Comparison of ENCODE assay signal across 30 mouse cellular contexts in the genomic region with DNA sequence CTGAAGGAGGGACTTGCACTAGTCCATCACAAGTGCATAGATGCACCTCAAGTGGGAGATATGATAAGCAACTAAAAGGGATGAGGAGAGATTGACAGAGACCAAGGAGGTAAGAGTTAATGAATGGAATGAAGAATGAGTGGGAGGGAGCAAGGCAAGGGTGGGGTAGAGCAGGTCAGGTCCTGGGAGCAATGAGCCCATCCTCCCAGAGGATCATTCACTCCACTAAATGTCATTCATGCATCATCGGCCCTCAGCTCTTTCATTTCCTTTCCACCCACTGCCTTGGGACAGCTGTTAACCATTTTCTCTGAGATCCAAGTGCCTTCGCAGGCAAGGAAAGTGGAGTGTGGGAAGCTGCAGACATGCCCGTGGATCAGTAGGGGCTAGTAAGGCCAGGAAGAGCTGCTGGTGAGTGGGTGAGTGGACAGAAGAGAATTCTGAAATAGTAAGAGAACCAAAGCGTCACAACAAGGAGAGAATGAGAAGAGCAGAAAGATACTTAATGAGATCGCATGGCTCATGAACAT.
A peak's percentile ranks its signal among the peaks of the same experiment; 100 is the strongest.
DNase-seq lines count a peak whose midpoint lies in the region; ATAC-seq and TF ChIP-seq lines count a peak whose summit lies in the region.
"Had no signal": no experiment of that assay in that cellular context is flagged by ENCODE, and none has a peak within 500 bp of the region (broad histone marks: within the 10 kb centered on the region; RNA-seq: fewer than 3 reads in every experiment).

No protein-coding gene starts in this region.

- no peak overlapping the region for H3K4me3 ChIP-seq in kidney, embryonic 15.5 days (replicated peaks)
- no peak overlapping the region for H3K4me3 ChIP-seq in left cerebral cortex, adult 2 months
- H3K4me3 ChIP-seq: embryonic facial prominence, embryonic 13.5 days; heart, embryonic 10.5 days; limb, embryonic 13.5 days; liver, embryonic 12.5 days; midbrain, embryonic 10.5 days; myocyte; neural tube, embryonic 13.5 days had no signal

- intact Hi-C loops in left cerebral cortex, adult 2 months (cut with DNase I): loop anchor here (5.0 kb wide), 1 partner anchor 157 kb away; no protein-coding TSS in a partner anchor
- intact Hi-C loops in left cerebral cortex, postnatal 10 days (cut with DNase I): no loop called here
- intact Hi-C loops in left cerebral cortex, postnatal 36 days (cut with DNase I): no loop called here

- H3K27ac ChIP-seq in kidney, embryonic 15.5 days: no peak overlapping the region
- H3K27ac ChIP-seq in left cerebral cortex, adult 2 months: no peak overlapping the region
- H3K27ac ChIP-seq: embryonic facial prominence, embryonic 13.5 days; heart, embryonic 10.5 days; hindbrain, embryonic 14.5 days; limb, embryonic 13.5 days; liver, embryonic 12.5 days; midbrain, embryonic 10.5 days; neural tube, embryonic 13.5 days had no signal

- TF ChIP-seq CTCF in left cerebral cortex, adult 2 months (IDR thresholded peaks at IDR 0.05): no peak

- H3K4me1 ChIP-seq in kidney, embryonic 15.5 days: peaks cover 4% of the 10 kb centered on the region; the same call in 1 of the 2 replicates
- H3K4me1 ChIP-seq: embryonic facial prominence, embryonic 13.5 days; heart, embryonic 10.5 days; limb, embryonic 13.5 days; liver, embryonic 12.5 days; midbrain, embryonic 10.5 days; neural tube, embryonic 13.5 days had no signal

- no peaks in the 10 kb centered on the region for H3K9me3 ChIP-seq in kidney, embryonic 15.5 days (replicated peaks)
- H3K9me3 ChIP-seq: embryonic facial prominence, embryonic 13.5 days; heart, embryonic 10.5 days; limb, embryonic 13.5 days; liver, embryonic 12.5 days; midbrain, embryonic 10.5 days; neural tube, embryonic 13.5 days had no signal

- H3K4me2 ChIP-seq in kidney, embryonic 15.5 days: no peak overlapping the region
- H3K4me2 ChIP-seq: embryonic facial prominence, embryonic 13.5 days; hindbrain, embryonic 14.5 days; limb, embryonic 13.5 days; liver, embryonic 12.5 days; neural tube, embryonic 13.5 days had no signal

- ATAC-seq in kidney, embryonic 15.5 days (replicated peaks; ENCODE audit: low FRiP score): peak; percentile 79
- ATAC-seq: activated CD4-positive, CD25-positive, alpha-beta regulatory T cell, adult 4 months; forebrain, embryonic 14.5 days; inflammation-experienced regulatory T-cells, adult 6 months; liver, embryonic 12.5 days; midbrain, embryonic 16.5 days had no signal

- WGBS in kidney, embryonic 15.5 days: 35% methylated on average over 5 of the region's 5 CpGs

- no peak for DNase-seq in kidney, adult 18-20 months
- peak; percentile 21 to 38 for DNase-seq in left cerebral cortex, adult 2 months (ENCODE audit: extremely low spot score in 1 of 2, low spot score in 2 of 2)
- no peak for DNase-seq in left cerebral cortex, postnatal 10 days (ENCODE audit: extremely low spot score in 1 of 2, low spot score in 2 of 2)
- peak; percentile 14 for DNase-seq in NIH3T3 (ENCODE audit: low read depth)
- peak; percentile 37 to 44 for DNase-seq in left cerebral cortex, postnatal 36 days (ENCODE audit: low spot score in 2 of 2)
- DNase-seq in spleen, adult 18-20 months: no peak
- DNase-seq: adrenal gland, adult 8-10 months; B cell, adult 2 months; cerebellum, adult 18-20 months; cerebellum, postnatal 14 days; heart, postnatal 4 days; kidney, adult 8-10 months; lung, adult 18-20 months; lung, postnatal 10 days; retina, postnatal 1 day; thymus, postnatal 36 days had no signal

- no peaks in the 10 kb centered on the region for H3K36me3 ChIP-seq in kidney, embryonic 15.5 days
- H3K36me3 ChIP-seq: embryonic facial prominence, embryonic 13.5 days; G1E; heart, embryonic 10.5 days; limb, embryonic 13.5 days; liver, embryonic 12.5 days; midbrain, embryonic 10.5 days; neural tube, embryonic 13.5 days had no signal

- H3K27me3 ChIP-seq in kidney, embryonic 15.5 days: no peaks in the 10 kb centered on the region
- H3K27me3 ChIP-seq: embryonic facial prominence, embryonic 13.5 days; limb, embryonic 13.5 days; liver, embryonic 12.5 days; neural tube, embryonic 13.5 days had no signal

- no peak overlapping the region for H3K9ac ChIP-seq in kidney, embryonic 15.5 days
- H3K9ac ChIP-seq: embryonic facial prominence, embryonic 13.5 days; hindbrain, embryonic 14.5 days; limb, embryonic 13.5 days; liver, embryonic 12.5 days; neural tube, embryonic 13.5 days had no signal

Comparison
In these comparisons a context has a peak if more than half of its experiments do, and no peak if none do; other contexts are left out.
1. DNase-seq: peak in left cerebral cortex, adult 2 months (2 of 2), NIH3T3 (single experiment) and left cerebral cortex, postnatal 36 days (2 of 2); none in kidney, adult 18-20 months (single experiment), left cerebral cortex, postnatal 10 days (0 of 2) and spleen, adult 18-20 months (0 of 2).